Comparison of ENCODE assay signal across 8 mouse cellular contexts in the genomic region with DNA sequence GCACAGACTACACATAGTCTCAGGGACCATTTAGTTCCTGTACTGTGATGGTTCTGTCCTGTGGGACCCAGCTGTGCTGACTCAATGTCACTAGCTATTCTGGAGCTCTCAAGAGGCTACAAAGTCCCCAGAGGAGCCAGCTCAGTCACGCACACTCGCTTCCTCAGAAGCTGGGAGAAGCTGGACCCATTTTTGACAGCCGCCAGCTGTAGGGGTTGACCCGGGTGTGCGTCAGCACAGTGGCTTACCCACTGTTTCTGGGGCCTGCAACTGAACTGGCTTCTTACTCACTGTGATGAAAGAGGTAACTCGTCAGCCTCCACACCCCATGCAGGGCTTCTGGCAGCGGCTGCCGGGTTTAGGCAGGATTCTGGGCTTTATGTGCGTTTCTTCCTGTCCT.
A peak's percentile ranks its signal among the peaks of the same experiment; 100 is the strongest.
DNase-seq lines count a peak whose midpoint lies in the region; ATAC-seq lines count a peak whose summit lies in the region.

No protein-coding gene starts in this region.

- no peaks in the 10 kb centered on the region for H3K36me3 ChIP-seq in forebrain, embryonic 10.5 days (replicated peaks)
- H3K36me3 ChIP-seq in forebrain, embryonic 15.5 days = no peaks in the 10 kb centered on the region
- no peaks in the 10 kb centered on the region for H3K36me3 ChIP-seq in hindbrain, embryonic 15.5 days
- no peaks in the 10 kb centered on the region for H3K36me3 ChIP-seq in lung, embryonic 15.5 days

- no peak overlapping the region for H3K4me3 ChIP-seq in forebrain, embryonic 10.5 days
- H3K4me3 ChIP-seq in forebrain, embryonic 15.5 days = no peak overlapping the region
- H3K4me3 ChIP-seq in hindbrain, embryonic 15.5 days = no peak overlapping the region
- H3K4me3 ChIP-seq in lung, embryonic 15.5 days = no peak overlapping the region

- ATAC-seq in forebrain, embryonic 15.5 days (replicated peaks) = no peak
- ATAC-seq in hindbrain, embryonic 15.5 days (ENCODE audit: low FRiP score, low read depth) = peak; percentile 10; the same call in 1 of the 2 replicates
- peak; percentile 92 for ATAC-seq in lung, embryonic 15.5 days (ENCODE audit: borderline replicate concordance, extremely low read depth, low FRiP score, low TSS enrichment)

- no peak for DNase-seq in forebrain, embryonic 10.5 days (ENCODE audit: extremely low spot score, low spot score)
- peak; percentile 80 for DNase-seq in adrenal gland, adult 2 months
- DNase-seq in layer of hippocampus, adult 9-10 months (ENCODE audit: low spot score) = no peak
- DNase-seq in right cerebral cortex, postnatal 10 days (ENCODE audit: low spot score in 2 of 2) = no peak
- no peak for DNase-seq in right cerebral cortex, adult 18-20 months

- H3K4me2 ChIP-seq in forebrain, embryonic 15.5 days (replicated peaks) = no peak overlapping the region
- no peak overlapping the region for H3K4me2 ChIP-seq in hindbrain, embryonic 15.5 days
- peak overlapping the region; percentile 28 for H3K4me2 ChIP-seq in lung, embryonic 15.5 days

- H3K9ac ChIP-seq in forebrain, embryonic 15.5 days (replicated peaks) = no peak overlapping the region
- H3K9ac ChIP-seq in hindbrain, embryonic 15.5 days = no peak overlapping the region
- H3K9ac ChIP-seq in lung, embryonic 15.5 days = no peak overlapping the region

- H3K27me3 ChIP-seq in forebrain, embryonic 10.5 days (ENCODE audit: poor library complexity, severe bottlenecking) = no peaks in the 10 kb centered on the region
- no peaks in the 10 kb centered on the region for H3K27me3 ChIP-seq in forebrain, embryonic 15.5 days
- no peaks in the 10 kb centered on the region for H3K27me3 ChIP-seq in hindbrain, embryonic 15.5 days
- no peaks in the 10 kb centered on the region for H3K27me3 ChIP-seq in lung, embryonic 15.5 days

- peaks cover 41% of the 10 kb centered on the region for H3K4me1 ChIP-seq in forebrain, embryonic 10.5 days
- no peaks in the 10 kb centered on the region for H3K4me1 ChIP-seq in forebrain, embryonic 15.5 days
- H3K4me1 ChIP-seq in hindbrain, embryonic 15.5 days (replicated peaks) = peaks cover 8% of the 10 kb centered on the region
- H3K4me1 ChIP-seq in lung, embryonic 15.5 days = peaks cover 26% of the 10 kb centered on the region

- H3K27ac ChIP-seq in forebrain, embryonic 10.5 days = 0 out of 2 replicates have a peak overlapping the region, but pooled peaks have one; percentile 31
- H3K27ac ChIP-seq in forebrain, embryonic 15.5 days (replicated peaks) = no peak overlapping the region
- 0 out of 2 replicates have a peak overlapping the region, but pooled peaks have one; percentile 26 for H3K27ac ChIP-seq in hindbrain, embryonic 15.5 days (replicated peaks)
- peak overlapping the region; percentile 93 for H3K27ac ChIP-seq in lung, embryonic 15.5 days

- 69% methylated on average over 9 of the region's 9 CpGs for WGBS in forebrain, embryonic 10.5 days
- WGBS in forebrain, embryonic 15.5 days = 47% methylated on average over 9 of the region's 9 CpGs
- WGBS in hindbrain, embryonic 15.5 days = 39% methylated on average over 9 of the region's 9 CpGs
- 26% methylated on average over 9 of the region's 9 CpGs for WGBS in lung, embryonic 15.5 days

- peaks cover 3% of the 10 kb centered on the region; the same call in 1 of the 2 replicates for H3K9me3 ChIP-seq in forebrain, embryonic 10.5 days
- no peaks in the 10 kb centered on the region for H3K9me3 ChIP-seq in forebrain, embryonic 15.5 days
- H3K9me3 ChIP-seq in hindbrain, embryonic 15.5 days = no peaks in the 10 kb centered on the region
- no peaks in the 10 kb centered on the region for H3K9me3 ChIP-seq in lung, embryonic 15.5 days
